Mouse (Mus musculus) heart, postnatal 0 days (tissue): ENCODE measurements at regions not wholly inside any gene's neighbourhood (a gene's known extent, or its start where the extent isn't known, plus 50 kb on each side); places are given as distances from the start of the nearest gene placed in this dataset.
A peak's percentile ranks its signal among the peaks of the same experiment; 100 is the strongest.

Source experiments
- ATAC-seq: fragments of 200-750 bp; cut with Nextera tagmentation; 2 replicates; pipeline ENCODE4 v1.8.0; 2017; ENCODE audit warnings: low read depth, moderate number of reproducible peaks, moderate library complexity; ENCODE audit not compliant: insufficient read depth
- DNase-seq: peaks from one replicate; pipeline ENCODE4 v3.0.0-alpha.2; 2016; ENCODE audit warnings: low spot score
- H3K27ac ChIP-seq: fragments of 300-500 bp; sonication (generic); 2 replicates; pipeline ENCODE4 v1.5.1; 2014; ENCODE audit warnings: low read depth, mild to moderate bottlenecking
- H3K27me3 ChIP-seq: fragments of 300-500 bp; sonication (generic); 2 replicates; pipeline ENCODE4 v1.6.1; 2014; ENCODE audit warnings: low read length, mixed read lengths; ENCODE audit not compliant: control insufficient read depth, insufficient read depth
- H3K36me3 ChIP-seq: fragments of 300-500 bp; sonication (generic); replicated peaks from 2 replicates; pipeline ENCODE4 v1.6.1; 2014; ENCODE audit warnings: low read length, mixed read lengths; ENCODE audit not compliant: control insufficient read depth, insufficient read depth
- H3K4me1 ChIP-seq: fragments of 300-500 bp; sonication (generic); 2 replicates; pipeline ENCODE4 v1.6.1; 2014; ENCODE audit warnings: antibody characterized with exemption; ENCODE audit not compliant: control insufficient read depth, insufficient read depth
- H3K4me2 ChIP-seq: fragments of 300-500 bp; sonication (generic); 2 replicates; pipeline ENCODE4 v1.6.1; 2014; ENCODE audit warnings: low read depth, mild to moderate bottlenecking, low read length, moderate library complexity
- H3K4me3 ChIP-seq: fragments of 300-500 bp; sonication (generic); 2 replicates; pipeline ENCODE4 v1.5.1; 2014; ENCODE audit warnings: low read depth, low read length
- H3K9ac ChIP-seq: fragments of 300-500 bp; sonication (generic); replicated peaks from 2 replicates; pipeline ENCODE4 v1.6.1; 2014; ENCODE audit warnings: low read depth, low read length, mixed read lengths
- H3K9me3 ChIP-seq: fragments of 300-500 bp; sonication (generic); replicated peaks from 2 replicates; pipeline ENCODE4 v1.6.1; 2016; ENCODE audit warnings: low read length; ENCODE audit not compliant: control insufficient read depth
- CTCF ChIP-seq: IDR thresholded peaks from 2 replicates; pipeline ENCODE4 v1.5.1; 2016; ENCODE audit warnings: antibody characterized with exemption, control low read depth, low read depth
- EP300 ChIP-seq: IDR thresholded peaks from 2 replicates; pipeline ENCODE4 v1.6.1; 2016; ENCODE audit warnings: antibody characterized with exemption, low read depth
- WGBS: fragments of 180-500 bp; shearing (Covaris S2); extraction: QIAGEN DNeasy Blood & Tissue Kit; methylation state at CpG from one replicate; pipeline ENCODE4 v1.1.7; 2014; 5-methylcytosine and 5-hydroxymethylcytosine counted together

- Histone ChIP-seq H3K4me2 (no peak overlapping the region), H3K36me3 (no peaks in the 10 kb centered on the region), H3K27ac (no peak overlapping the region), H3K4me3 (no peak overlapping the region), H3K27me3 (no peaks in the 10 kb centered on the region), H3K9me3 (no peaks in the 10 kb centered on the region), H3K9ac (no peak overlapping the region), H3K4me1 (no peaks in the 10 kb centered on the region)
- ATAC-seq = no peak
- 17% methylated on average over 2 of the region's 2 CpGs for WGBS
- DNase-seq = no peak
- peak; percentile 37 for TF ChIP-seq CTCF
- TF ChIP-seq EP300 = no peak
Measured at GRCm38 (mm10) chrX:44228847-44229246, 139.3 kb downstream of the Dcaf12l2 start.
